Mouse (Mus musculus) spleen, adult 12 weeks (tissue): ENCODE measurements around the gene Icam4.
A peak's percentile ranks its signal among the peaks of the same experiment; 100 is the strongest.

Source experiments
- DNase-seq: peaks from one replicate; pipeline ENCODE4 v3.0.0; 2022; ENCODE audit warnings: low spot score

Icam4 gene

DNA sequence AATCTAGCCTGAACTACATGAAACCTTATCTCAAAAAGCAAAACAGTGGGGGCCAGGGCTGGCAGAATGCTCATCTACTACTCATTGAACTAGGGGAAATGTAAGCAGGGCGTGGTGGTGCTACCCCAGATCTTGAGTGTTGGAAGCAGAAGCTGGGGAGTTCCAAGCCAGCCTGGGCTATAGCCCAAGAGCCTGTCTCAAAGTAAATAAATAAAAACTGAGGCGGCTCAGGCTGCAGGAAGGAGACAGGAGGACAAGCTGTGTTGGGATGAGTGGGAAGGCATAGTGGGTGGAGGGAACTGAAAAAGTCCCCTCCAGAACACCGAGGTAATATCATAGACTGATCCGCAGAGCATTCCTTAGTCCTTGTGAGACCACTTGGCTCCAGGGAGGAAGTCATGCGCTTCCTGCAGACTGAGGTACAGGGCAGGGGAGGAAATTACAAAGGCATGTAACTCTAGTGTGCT is 17.3 kb upstream of the Icam4 start:
- DNase-seq, result no peak

DNA sequence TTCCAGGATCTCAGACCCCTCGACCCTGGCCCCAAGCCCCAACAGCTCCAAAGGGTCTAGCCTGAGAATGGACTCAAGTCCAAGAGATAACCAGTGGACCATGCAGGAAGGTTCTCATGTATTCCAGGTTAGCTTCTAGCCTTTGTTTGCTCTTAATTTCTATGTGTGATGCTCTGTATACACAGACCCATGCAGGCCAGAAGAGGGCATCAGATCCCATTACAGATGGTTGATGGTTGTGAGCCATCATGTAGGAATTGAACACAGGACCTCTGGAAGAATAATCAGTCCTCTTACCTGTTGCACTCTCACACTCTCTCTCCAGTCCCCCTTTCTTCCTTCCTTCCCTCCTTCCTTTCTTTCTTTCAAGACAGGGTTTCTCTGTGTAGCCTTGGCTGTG is 16.8 kb upstream of the Icam4 start:
- no peak for DNase-seq

DNA sequence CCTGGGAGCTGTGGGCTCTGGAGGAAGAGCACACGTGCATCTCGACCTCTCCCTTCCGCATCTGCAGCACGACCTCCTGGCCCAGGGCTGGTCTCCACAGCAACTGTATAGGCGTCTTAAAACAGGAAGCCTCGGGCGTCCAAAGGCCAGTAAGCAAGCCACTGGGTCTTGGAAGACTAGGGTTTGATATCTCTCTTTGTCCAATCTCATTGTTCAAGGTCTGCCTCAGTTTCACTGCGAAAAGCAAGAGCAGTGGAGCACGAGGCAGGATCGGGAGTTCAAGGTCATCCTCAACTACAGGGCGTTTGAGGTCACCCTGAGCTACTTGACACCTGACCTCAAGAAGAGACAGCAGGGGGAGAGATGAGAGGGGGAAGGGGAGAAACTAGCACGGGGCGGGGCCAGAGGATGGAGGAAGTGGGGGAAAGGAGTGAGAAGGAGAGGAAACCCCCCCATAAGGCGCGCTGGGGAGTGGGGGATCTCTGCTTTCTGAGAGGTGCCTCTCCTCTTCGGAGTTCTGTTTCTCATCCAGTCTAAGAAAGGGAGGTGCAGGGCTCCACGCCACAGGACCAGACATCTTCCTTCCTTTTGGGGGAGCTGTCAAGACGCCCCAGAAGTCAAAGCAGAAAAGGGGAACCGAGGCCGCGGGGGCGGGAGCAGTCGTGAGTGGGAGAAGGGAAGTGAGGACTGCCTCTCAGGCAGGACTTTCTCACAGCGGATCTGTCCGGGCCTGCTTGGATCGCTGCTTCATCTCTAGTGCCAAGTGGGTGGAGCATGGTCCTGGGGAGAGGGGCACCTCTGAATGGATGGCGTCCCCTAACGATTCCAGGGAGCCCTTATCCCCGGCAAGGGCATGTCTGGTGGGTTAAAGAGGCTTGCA is 14.2 kb upstream of the Icam4 start:
- peak; percentile 64 for DNase-seq

DNA sequence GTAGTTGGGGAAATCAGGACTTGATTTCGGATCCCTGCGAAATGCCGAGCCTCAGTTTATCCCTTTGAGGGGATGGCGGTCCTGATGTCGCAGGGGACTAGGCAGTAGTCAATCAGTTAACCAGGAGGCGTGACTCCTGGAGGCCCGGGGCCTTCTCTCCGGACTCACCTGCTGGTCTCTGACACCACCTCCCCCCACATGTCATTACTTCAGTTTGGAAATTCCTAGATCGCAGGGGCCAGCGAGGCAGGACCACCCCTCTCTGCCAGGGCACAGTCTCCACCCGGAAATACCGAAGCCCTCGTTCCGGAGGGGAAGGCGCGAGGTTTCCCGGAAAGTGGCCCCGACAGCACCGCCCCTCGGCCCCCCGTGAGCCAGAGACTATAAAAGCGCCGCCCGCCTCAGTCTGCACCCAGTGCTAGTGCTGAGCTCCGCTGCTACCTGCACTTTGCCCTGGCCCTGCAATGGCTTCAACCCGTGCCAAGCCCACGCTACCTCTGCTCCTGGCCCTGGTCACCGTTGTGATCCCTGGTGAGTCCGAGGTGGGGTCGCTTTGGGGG is 13.5 kb upstream of the Icam4 start, which contains the start of gene Icam1:
Gene Icam1 (plus strand): TSS at position 415 of the 560 bp plus-strand sequence.
- peak; percentile 51 for DNase-seq

DNA sequence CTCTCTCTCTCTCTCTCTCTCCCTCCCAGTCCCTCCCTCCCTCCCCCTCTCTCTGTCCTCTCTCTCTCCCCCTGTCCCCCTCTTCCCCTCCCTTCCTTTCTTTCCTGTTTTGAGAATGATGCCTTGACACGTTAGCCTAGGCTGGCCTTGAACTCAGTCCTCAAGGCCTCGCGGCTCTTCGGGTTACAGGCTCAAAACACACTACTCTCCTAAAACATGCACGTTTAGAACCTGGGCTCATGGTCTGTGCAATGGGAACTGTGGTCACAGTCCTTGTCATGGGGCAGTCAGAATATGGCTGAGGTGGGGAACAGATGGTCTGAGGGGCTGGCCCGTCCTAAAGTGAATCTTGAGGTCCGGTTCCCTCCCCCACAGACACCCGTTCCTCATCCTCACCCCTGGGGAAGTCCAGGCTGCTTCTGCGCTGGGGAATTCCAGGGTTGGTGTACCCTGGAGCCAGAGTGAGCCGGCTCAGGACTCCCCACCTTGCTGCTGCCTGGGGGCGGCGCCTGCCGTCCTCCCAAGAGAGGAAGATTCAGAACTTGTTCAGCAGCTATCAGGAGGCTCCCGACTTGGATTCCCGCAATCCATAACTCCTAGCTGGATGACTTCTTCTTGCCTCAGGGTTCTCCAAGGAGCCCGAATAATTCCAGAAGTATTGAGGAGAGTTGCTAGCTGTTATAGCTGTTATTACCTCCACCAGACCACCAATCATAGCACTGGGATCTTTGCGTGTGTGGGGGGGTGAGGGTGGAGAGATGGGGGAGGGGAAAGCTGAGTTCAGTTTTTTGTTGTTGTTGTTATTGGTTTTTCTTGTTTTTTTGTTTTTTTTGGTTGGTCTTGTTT is 12.6 kb upstream of the Icam4 start:
- no peak for DNase-seq

DNA sequence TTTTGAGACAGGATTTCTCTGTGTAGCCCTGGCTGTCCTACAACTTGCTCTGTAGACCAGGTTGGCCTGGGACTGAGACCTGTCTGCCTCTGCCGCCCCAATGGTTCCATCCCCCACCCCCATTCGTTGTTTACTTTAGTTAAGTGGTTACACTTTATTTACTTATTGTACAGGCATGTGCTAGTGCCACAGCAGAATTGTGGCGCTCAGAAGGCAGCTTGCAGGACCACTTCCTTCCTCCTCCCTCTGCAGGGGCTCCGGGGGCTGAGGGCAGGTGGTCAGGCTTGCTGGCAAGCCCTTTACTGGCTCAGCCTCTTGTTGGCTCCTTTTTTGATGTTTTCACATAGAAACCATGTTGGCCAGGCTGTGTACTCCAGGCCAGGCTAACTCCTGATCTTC is 12.0 kb upstream of the Icam4 start:
- DNase-seq, result no peak

DNA sequence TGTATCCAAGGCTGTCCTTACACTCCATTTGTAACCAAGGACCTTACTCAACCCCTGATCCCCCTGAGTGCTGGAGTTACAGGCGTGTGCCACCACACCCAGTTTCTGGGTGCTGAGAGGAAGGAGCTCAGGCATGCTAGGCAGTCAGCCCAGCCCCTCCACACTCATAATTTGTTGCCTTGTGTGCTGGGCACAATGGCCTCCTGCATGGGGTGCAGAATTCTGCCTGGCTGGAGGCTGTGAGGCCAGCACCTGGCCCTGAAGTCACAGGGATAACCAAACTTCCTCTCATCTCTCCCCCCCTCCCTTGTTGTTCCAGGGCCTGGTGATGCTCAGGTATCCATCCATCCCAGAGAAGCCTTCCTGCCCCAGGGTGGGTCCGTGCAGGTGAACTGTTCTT is 10.6 kb upstream of the Icam4 start:
- DNase-seq, result no peak

DNA sequence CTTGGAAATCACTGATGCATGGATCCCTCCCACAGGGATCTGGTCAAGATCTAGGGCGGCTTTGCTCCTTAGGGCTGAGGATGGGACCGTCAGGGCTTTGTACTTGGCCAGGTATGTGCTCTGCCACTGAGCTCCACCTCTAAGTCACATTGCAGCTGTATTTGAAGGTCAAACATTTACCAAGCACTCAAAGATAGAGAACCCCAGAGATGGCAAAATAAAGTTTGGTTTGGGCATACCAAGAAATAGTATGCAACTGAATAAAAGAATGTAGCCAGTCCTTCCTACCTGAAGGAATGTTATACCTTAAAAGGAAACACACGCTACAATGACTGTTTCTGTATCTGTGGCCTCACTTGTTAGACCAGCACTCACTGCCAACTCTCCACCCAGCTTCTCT is 7.8 kb upstream of the Icam4 start:
- DNase-seq, result no peak

DNA sequence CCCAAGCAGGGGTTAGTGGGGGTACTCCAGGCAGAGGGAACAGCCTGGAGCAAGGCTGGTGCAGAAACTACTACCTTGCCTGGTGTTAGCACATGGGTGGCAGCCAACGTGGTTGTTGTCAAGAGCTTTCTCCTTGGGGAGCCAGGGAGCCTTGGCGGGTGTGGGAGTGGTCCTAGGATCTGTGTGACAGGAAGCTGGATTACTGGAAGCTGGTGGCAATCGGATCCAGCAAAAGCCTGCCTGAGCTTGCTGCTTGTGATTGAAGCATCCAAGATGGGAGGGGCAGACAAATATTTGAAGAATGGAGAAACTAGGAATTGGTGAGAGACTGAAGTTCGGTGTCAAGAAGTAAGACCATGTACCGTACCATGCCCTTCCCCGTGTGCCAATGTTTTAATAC is 6.9 kb upstream of the Icam4 start:
- DNase-seq, result no peak

DNA sequence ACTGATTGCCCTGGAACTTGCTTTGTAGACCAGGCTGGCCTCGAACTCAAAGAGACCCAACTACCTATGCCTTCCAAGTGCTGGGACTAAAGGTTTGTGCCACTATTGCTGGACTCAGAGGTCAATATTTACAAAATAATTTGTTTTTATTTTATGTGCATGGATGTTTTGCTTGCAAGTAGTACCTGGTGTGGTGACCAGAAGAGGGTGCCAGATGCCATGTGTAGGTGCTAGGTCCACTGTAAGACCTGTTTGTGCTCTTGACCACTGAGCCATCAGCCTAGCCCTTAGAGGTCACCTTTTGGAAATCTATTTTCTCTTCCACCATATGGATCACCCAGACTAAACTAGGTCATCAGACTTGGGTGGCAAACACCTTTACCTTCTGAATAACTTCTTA is 6.4 kb upstream of the Icam4 start:
- no peak for DNase-seq

DNA sequence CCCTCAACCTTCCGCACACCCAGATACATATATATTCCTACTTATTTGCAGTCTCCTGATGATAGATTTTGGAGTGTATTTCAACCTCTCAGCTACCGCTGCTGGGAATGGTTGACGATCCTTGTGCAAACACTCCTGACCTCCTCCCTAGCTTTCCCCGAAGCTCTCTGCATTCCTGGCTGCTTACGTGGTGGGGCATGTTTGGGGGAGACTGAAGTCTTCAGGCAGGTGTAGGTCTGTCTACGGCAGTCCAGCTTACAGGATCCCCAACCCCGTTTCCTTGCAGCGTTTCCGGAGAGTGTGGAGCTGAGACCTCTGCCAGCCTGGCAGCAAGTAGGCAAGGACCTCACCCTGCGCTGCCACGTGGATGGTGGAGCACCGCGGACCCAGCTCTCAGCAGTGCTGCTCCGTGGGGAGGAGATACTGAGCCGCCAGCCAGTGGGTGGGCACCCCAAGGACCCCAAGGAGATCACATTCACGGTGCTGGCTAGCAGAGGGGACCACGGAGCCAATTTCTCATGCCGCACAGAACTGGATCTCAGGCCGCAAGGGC is 3.8 kb upstream of the Icam4 start:
- no peak for DNase-seq

DNA sequence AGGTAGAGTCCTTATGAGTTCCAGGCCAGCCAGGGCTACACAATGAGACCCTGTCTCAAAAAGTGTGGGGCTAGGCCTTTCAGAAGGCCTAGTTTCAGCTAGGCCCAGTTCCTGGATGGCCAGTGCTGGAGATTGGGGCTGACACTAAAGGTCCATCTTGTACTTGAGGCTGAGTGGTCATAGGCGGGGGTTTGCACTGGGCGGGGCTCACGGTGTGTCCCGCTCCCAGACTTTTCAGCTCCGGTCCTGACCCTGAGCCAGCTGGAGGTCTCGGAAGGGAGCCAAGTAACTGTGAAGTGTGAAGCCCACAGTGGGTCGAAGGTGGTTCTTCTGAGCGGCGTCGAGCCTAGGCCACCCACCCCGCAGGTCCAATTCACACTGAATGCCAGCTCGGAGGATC is 2.3 kb upstream of the Icam4 start:
- DNase-seq, result no peak

DNA sequence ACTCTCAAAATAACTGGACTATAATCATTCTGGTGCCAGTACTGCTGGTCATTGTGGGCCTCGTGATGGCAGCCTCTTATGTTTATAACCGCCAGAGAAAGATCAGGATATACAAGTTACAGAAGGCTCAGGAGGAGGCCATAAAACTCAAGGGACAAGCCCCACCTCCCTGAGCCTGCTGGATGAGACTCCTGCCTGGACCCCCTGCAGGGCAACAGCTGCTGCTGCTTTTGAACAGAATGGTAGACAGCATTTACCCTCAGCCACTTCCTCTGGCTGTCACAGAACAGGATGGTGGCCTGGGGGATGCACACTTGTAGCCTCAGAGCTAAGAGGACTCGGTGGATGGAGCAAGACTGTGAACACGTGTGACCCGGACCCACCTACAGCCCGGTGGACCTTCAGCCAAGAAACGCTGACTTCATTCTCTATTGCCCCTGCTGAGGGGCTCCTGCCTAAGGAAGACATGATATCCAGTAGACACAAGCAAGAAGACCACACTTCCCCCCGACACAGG is 1.3 kb upstream of the Icam4 start:
- DNase-seq, result no peak

DNA sequence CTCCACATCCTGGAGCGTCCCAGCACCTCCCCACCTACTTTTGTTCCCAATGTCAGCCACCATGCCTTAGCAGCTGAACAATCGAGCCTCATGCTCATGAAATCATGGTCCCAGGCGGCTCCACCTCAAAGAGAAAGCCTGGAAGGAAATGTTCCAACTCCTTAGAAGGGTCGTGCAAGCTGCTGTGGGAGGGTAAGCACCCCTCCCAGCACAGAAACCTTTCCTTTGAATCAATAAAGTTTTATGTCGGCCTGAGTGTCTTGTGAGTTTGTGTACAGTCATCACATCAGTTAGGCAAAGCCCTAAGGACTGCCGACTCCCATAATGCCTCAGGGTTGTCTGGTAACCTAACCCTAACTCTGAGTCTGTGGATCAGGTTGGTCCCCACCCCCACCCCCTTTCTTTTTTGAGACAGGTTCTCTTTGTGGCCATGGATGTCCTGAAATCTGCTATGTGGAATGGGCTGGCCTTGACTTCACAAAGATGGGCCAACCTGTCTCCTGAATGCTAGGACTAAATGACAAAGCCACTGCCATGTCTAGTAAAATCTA is 538 bp upstream of the Icam4 start:
- no peak for DNase-seq

DNA sequence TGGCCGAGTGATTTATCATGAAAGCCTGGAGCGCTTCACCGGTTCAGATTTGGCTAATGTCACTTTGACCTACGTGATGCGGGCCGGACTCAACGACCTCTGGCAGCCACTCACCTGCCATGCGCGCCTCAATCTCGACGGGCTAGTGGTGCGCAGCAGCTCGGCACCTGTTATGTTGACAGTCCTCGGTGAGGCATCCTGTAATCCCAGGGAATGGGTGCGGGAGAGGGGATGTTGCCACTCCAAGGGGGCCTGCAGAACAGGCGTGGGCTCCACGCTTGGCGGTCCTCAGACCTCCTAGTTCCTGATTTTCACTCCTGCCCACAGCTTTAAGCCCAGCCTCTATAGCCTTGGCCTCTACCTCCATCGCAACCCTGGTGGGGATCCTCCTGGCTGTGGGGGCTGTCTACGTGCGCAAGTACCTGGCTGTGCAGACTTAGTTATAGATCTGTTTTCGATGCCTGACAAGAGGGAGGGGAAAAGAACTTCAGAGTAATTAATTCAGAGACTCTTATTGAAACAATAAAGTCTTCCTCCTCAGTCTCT is 955 bp downstream of the Icam4 start:
- DNase-seq, result no peak

DNA sequence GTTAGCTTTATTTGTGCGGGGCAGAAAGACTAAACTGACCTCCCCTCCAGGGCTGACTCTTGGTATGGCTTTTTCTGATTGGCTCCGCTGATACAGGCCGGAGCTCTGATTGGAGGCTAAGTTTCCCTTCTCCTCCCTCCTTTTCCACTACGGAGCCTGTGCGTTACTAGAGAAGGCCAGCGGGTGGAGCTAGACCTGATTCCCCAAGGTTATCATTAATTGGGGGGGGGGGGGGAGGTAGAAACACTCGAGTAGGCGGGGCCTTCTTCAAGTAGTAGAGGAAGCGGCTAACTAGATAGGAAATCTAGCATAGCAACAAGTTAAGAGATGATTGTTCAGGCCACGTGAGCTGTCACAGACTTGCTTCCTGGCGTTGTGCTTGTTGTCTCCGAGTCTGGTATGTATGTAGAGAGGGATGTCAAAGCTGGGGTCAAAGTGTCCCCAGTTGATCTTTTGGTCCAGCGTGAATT is 1.6 kb downstream of the Icam4 start:
- peak; percentile 79 for DNase-seq

DNA sequence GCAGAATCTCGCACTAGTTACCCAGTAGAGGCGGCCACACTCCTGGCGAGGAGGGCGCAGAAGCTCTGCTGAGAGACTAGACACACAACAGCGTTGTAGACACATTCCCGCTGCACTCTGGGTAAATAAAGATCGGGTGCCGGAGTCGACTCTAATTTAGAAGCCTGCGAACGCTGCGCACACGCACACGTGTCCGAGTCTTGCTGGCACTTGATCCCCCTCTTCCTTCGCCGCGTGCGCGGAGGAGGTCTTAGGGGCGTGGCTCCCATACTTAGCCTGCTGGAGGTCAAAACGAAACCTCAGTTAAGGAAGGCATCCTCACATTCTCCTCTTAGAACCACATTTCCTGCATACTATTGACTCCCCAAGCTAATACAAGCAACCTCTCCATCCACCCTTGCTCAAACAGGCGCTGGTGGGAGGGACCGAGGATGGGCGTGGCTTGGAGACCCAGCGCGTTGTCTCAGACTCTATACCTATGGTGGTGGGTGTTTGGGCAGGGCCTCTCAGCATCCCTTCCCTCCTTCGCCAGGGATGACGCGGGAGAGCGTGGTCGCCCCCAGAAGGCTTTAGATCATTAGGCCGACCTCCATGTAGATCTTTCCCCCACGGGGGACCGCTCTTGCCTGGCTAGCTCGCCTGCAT is 2.2 kb downstream of the Icam4 start:
- DNase-seq, result peak; percentile 59

DNA sequence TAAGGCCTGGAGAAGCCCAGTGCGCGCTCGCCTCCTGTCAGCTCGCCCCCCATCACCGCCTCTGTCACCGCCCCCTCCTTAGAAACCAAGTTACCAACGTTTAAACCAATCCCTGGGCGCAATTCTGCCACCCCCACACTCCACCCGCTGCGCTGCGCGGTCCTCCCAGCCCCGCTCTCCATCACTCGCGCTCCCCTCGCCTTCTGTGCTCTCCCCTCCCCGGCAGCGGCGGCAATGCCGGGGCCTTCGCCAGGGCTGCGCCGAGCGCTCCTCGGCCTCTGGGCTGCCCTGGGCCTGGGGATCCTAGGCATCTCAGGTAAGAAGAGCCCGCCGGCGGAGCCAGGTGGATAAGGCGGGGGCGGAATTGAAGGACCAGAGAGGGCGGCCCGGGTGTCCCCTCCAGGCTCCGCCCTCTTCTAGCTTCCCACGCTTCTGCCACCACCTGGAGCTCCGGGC is 2.8 kb downstream of the Icam4 start, which contains the start of gene Icam5:
Gene Icam5 (plus strand): TSS at position 178 of the 456 bp plus-strand sequence.
- peak; percentile 52 for DNase-seq

DNA sequence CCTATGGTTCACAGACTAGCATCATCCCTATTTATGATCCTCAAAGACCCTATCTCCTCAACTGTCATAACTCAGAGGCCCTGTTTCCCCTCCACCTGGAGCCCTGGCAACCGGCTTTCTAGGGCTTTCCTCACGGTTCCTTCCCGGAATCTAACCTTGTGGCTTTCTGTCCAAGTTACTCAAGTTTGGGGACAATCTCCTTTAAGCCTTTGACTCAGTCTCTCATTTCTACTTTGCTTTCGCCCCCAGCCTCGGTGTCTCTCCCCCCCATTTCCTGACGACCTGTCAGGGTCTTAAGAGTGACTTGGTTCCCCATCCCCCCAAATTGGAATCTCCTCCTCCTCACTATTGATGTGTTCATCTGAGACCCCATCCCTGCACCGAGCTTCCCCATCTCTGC is 3.3 kb downstream of the Icam4 start:
- DNase-seq, result no peak

DNA sequence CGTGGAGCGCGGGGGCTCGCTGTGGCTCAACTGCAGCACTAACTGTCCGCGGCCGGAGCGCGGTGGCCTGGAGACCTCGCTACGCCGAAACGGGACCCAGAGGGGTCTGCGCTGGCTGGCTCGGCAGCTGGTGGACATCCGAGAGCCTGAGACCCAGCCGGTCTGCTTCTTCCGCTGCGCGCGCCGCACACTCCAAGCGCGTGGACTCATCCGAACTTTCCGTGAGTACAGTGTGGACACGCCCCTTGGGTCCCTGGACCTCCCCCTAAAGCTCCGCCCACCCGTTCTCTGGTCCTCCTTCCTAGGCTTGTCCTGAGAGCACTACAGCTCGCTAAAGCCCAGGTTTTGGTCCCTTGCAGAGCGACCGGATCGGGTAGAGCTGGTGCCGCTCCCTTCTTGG is 4.0 kb downstream of the Icam4 start:
- peak; percentile 88 for DNase-seq
